Mouse (Mus musculus): ENCODE results near the gene Gm15293.
"Not testable (repeated sequence)": the region's sequence is repeated elsewhere in the genome, so short reads cannot be mapped to it uniquely, and the experiment has no call there.

Gene Gm15293

GRCm38 (mm10) chr8:21201261-21201660, at the start of gene Gm15293:
Gm15293 (plus strand) TSS chr8:21201561.
- not testable (repeated sequence) for DNase-seq (ENCODE audit: low read depth, low spot score)

DNA sequence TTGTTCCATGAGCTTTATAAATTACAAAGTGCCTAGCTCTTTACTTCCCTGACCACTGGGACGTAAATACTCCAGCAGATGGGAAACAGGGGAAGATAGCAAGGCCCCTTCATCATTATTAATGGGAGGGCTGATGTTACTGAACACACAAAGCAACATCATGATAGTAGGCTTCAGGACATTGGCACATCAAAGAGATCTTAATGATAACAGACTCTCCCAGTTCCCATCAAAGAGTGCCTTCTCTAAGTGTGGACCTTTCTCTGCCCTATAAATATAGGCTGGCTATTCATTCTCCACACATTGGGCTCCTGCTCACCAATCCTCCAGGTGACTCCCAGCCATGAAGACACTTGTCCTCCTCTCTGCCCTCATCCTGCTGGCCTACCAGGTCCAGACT, 39.4 kb upstream of the Gm15293 start, which contains the start of gene Defa22:
Gene Defa22, plus strand, starts transcription at position 301 of the 400 bp plus-strand sequence.
- DNase-seq (ENCODE audit: low read depth, low spot score): not testable (repeated sequence)

GRCm38 (mm10) chr8:21191314-21191713, 10.0 kb upstream of the Gm15293 start, which contains the start of gene Defa31:
Defa31 (plus strand) TSS chr8:21191614.
- DNase-seq (ENCODE audit: low read depth, low spot score): not testable (repeated sequence)

Measured in telencephalon, adult 2 months (tissue).